ENCODE assay signal across 31 mouse cellular contexts in the genomic region with DNA sequence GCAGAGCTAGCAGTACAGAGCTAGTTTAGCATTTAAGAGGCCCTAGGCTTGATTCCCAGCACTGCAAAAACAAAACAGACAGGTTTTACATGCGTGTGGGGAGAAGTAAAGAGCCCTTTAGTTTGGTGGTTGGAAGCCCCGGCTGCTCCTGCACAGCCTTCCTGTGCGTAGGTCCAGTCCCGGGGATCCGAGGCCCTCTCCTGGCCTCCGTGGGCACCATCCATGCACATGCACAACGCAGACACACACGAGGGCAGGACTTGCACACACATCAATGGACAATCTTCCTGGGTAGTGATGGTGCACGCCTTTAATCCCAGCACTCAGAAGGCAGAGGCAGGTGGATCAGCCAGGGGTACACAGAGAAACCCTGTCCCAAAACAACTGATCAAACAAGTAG.
"Had no signal": no experiment of that assay in that cellular context is flagged by ENCODE, and none has a peak within 500 bp of the region (broad histone marks: within the 10 kb centered on the region; RNA-seq: fewer than 3 reads in every experiment).

No protein-coding gene starts in this region.

- H3K4me2 ChIP-seq: limb, embryonic 12.5 days; limb, embryonic 13.5 days; limb, embryonic 15.5 days; liver, embryonic 11.5 days; liver, embryonic 12.5 days; liver, embryonic 13.5 days; liver, embryonic 15.5 days; lung, embryonic 14.5 days; lung, embryonic 15.5 days; midbrain, embryonic 12.5 days; midbrain, embryonic 13.5 days; midbrain, embryonic 15.5 days; neural tube, embryonic 12.5 days had no signal

- ATAC-seq: liver, embryonic 12.5 days; liver, postnatal 0 days; lung, postnatal 0 days; midbrain, embryonic 13.5 days; midbrain, embryonic 15.5 days; midbrain, embryonic 16.5 days had no signal

- H3K9ac ChIP-seq: limb, embryonic 12.5 days; limb, embryonic 13.5 days; limb, embryonic 15.5 days; liver, embryonic 12.5 days; liver, embryonic 13.5 days; liver, embryonic 14.5 days; liver, embryonic 15.5 days; liver, postnatal 0 days; lung, embryonic 14.5 days; lung, embryonic 15.5 days; midbrain, embryonic 12.5 days; midbrain, embryonic 13.5 days; midbrain, embryonic 15.5 days; neural tube, embryonic 12.5 days had no signal

- H3K27ac ChIP-seq: limb, embryonic 10.5 days; limb, embryonic 12.5 days; limb, embryonic 13.5 days; limb, embryonic 15.5 days; liver, embryonic 12.5 days; liver, embryonic 13.5 days; liver, embryonic 14.5 days; liver, embryonic 15.5 days; lung, embryonic 15.5 days; macrophage; midbrain, embryonic 10.5 days; midbrain, embryonic 12.5 days; midbrain, embryonic 13.5 days; midbrain, embryonic 15.5 days; neural tube, embryonic 12.5 days had no signal

- DNase-seq: left cerebral cortex, postnatal 4 days; liver; liver, embryonic 13.5 days; liver, postnatal 0 days; lung, adult 18-20 months; lung, adult 2 months; lung, embryonic 14.5 days; lung, postnatal 10 days; lung, postnatal 14 days; lung, postnatal 36 days; lung, postnatal 4 days; midbrain, embryonic 14.5 days had no signal

- H3K9me3 ChIP-seq: limb, embryonic 10.5 days; limb, embryonic 12.5 days; limb, embryonic 13.5 days; limb, embryonic 15.5 days; liver, embryonic 12.5 days; liver, embryonic 13.5 days; liver, embryonic 15.5 days; lung, embryonic 15.5 days; midbrain, embryonic 10.5 days; midbrain, embryonic 12.5 days; midbrain, embryonic 13.5 days; midbrain, embryonic 15.5 days; neural tube, embryonic 12.5 days had no signal

- H3K4me3 ChIP-seq: limb, embryonic 10.5 days; limb, embryonic 12.5 days; limb, embryonic 13.5 days; limb, embryonic 15.5 days; liver, embryonic 12.5 days; liver, embryonic 13.5 days; liver, embryonic 15.5 days; lung, embryonic 15.5 days; megakaryocyte, embryonic 14.5 days; midbrain, embryonic 10.5 days; midbrain, embryonic 12.5 days; midbrain, embryonic 13.5 days; midbrain, embryonic 15.5 days; myocyte; neural tube, embryonic 12.5 days had no signal

- H3K4me1 ChIP-seq: limb, embryonic 10.5 days; limb, embryonic 12.5 days; limb, embryonic 13.5 days; limb, embryonic 15.5 days; lung, embryonic 15.5 days; midbrain, embryonic 10.5 days; midbrain, embryonic 12.5 days; midbrain, embryonic 13.5 days; midbrain, embryonic 15.5 days; neural tube, embryonic 12.5 days had no signal

- H3K27me3 ChIP-seq: limb, embryonic 12.5 days; limb, embryonic 13.5 days; limb, embryonic 15.5 days; liver, embryonic 12.5 days; liver, embryonic 13.5 days; liver, embryonic 15.5 days; lung, embryonic 15.5 days; megakaryocyte, embryonic 14.5 days; midbrain, embryonic 12.5 days; midbrain, embryonic 13.5 days; midbrain, embryonic 15.5 days; neural tube, embryonic 12.5 days had no signal
